In the genomic region with DNA sequence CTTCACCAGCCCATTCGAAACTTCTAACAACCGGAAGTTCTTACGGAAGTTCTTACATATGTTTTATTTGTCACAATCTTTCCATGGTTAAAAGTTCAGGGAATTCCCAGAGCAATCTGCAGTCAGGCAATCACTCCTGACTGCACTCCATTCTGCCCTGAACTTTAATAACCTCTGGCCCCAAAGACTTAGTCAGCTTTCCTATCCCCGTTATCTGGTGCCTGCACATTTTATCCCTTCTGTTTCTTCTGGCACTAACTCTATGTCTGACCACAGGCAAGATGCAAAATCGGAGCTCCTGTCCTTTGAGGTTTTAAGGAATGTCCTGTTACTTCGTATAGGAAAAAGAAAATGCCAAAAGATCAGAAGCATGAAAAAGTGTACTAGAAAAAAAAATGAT, we compare ENCODE assay signal across 19 mouse cellular contexts. TPM values are rescaled to one million over a fixed set of nuclear protein-coding genes. Genes with fewer than 3 reads are reported as not detected.
A peak's percentile ranks its signal among the peaks of the same experiment; 100 is the strongest.
DNase-seq lines count a peak whose midpoint lies in the region; ATAC-seq lines count a peak whose summit lies in the region.
"Had no signal": no experiment of that assay in that cellular context is flagged by ENCODE, and none has a peak within 500 bp of the region (broad histone marks: within the 10 kb centered on the region; RNA-seq: fewer than 3 reads in every experiment).

No protein-coding gene starts in this region.

- H3K9me3 ChIP-seq in heart, embryonic 12.5 days (replicated peaks) = no peaks in the 10 kb centered on the region
- H3K9me3 ChIP-seq in heart, embryonic 10.5 days = no peaks in the 10 kb centered on the region
- H3K9me3 ChIP-seq: hindbrain, embryonic 12.5 days; limb, embryonic 12.5 days; midbrain, embryonic 13.5 days had no signal

- H3K27ac ChIP-seq in heart, embryonic 12.5 days (ENCODE audit: poor library complexity, severe bottlenecking) = peak overlapping the region; percentile 38; the same call in 1 of the 2 replicates
- H3K27ac ChIP-seq in heart, embryonic 10.5 days = no peak overlapping the region
- H3K27ac ChIP-seq: hindbrain, embryonic 12.5 days; limb, embryonic 12.5 days; midbrain, embryonic 13.5 days had no signal

- no peaks in the 10 kb centered on the region for H3K27me3 ChIP-seq in heart, embryonic 12.5 days (replicated peaks)
- no peaks in the 10 kb centered on the region for H3K27me3 ChIP-seq in heart, embryonic 10.5 days (ENCODE audit: insufficient read depth, poor library complexity, severe bottlenecking)
- H3K27me3 ChIP-seq: hindbrain, embryonic 12.5 days; limb, embryonic 12.5 days; midbrain, embryonic 13.5 days; Patski had no signal

- no peak for DNase-seq in heart, embryonic 10.5 days (ENCODE audit: low spot score)
- DNase-seq in Muller cell, postnatal 12 days (ENCODE audit: inconsistent ontology term) = peak; percentile 49
- no peak for DNase-seq in layer of hippocampus, adult 18-20 months (ENCODE audit: low spot score in 2 of 2)
- no peak for DNase-seq in thymus, postnatal 36 days
- DNase-seq in cerebellum, postnatal 36 days = no peak
- DNase-seq: adrenal gland, postnatal 36 days; cerebellum, adult 2 months; gastrocnemius, postnatal 10 days; lung, adult 18-20 months; lung, postnatal 36 days; thymus, postnatal 4 days had no signal

- H3K4me1 ChIP-seq in heart, embryonic 12.5 days (replicated peaks) = peaks cover 27% of the 10 kb centered on the region
- H3K4me1 ChIP-seq in heart, embryonic 10.5 days = peaks cover 13% of the 10 kb centered on the region; the same call in 1 of the 2 replicates

- H3K4me3 ChIP-seq in heart, embryonic 12.5 days = no peak overlapping the region
- H3K4me3 ChIP-seq in heart, embryonic 10.5 days = no peak overlapping the region
- H3K4me3 ChIP-seq: hindbrain, embryonic 12.5 days; limb, embryonic 12.5 days; midbrain, embryonic 13.5 days had no signal

- H3K4me2 ChIP-seq in heart, embryonic 12.5 days = no peak overlapping the region
- H3K4me2 ChIP-seq: hindbrain, embryonic 12.5 days; limb, embryonic 12.5 days; midbrain, embryonic 13.5 days had no signal

- peak; percentile 60; the same call in 1 of the 2 replicates for ATAC-seq in heart, embryonic 12.5 days (ENCODE audit: insufficient number of reproducible peaks, low FRiP score)
- 0 out of 2 replicates have a peak, but pooled peaks have one; percentile 4 for ATAC-seq in granulocyte monocyte progenitor cell, adult 5-6 weeks (replicated peaks; ENCODE audit: poor library complexity, severe bottlenecking)
- peak; percentile 58 for ATAC-seq in megakaryocyte progenitor cell, adult 5-6 weeks (replicated peaks; ENCODE audit: poor library complexity)
- ATAC-seq: activated CD4-positive, CD25-positive, alpha-beta regulatory T cell, adult 4 months; midbrain, embryonic 13.5 days; Patski had no signal

- H3K9ac ChIP-seq in heart, embryonic 12.5 days = no peak overlapping the region
- H3K9ac ChIP-seq: hindbrain, embryonic 12.5 days; limb, embryonic 12.5 days; midbrain, embryonic 13.5 days had no signal

- 39% methylated on average over 6 of the region's 6 CpGs for WGBS in heart, embryonic 12.5 days
- WGBS in heart, embryonic 10.5 days = 47% methylated on average over 6 of the region's 6 CpGs

- no peaks in the 10 kb centered on the region for H3K36me3 ChIP-seq in heart, embryonic 12.5 days
- no peaks in the 10 kb centered on the region for H3K36me3 ChIP-seq in heart, embryonic 10.5 days
- H3K36me3 ChIP-seq: hindbrain, embryonic 12.5 days; limb, embryonic 12.5 days; midbrain, embryonic 13.5 days had no signal

RNA-seq across cellular contexts. Expression of a gene that starts 4.7 kb away (rescaled TPM):
- 15.4 and 15.6 TPM in 2 replicates for polyA plus RNA-seq in heart, embryonic 12.5 days (2016; fragmentation: Nextera tagmentation; extraction: Ambion mirVana)
- polyA plus RNA-seq in heart, embryonic 10.5 days (2016; fragmentation: Nextera tagmentation; extraction: Ambion mirVana) = 11.7 and 13.4 TPM in 2 replicates
- 158 and 198 TPM in 2 replicates for total RNA-seq in granulocyte monocyte progenitor cell, adult 5-6 weeks (2014; fragmentation: Nextera tagmentation)
- total RNA-seq in granulocyte monocyte progenitor cell, adult 5-6 weeks (2017) = 114 and 119 TPM in 2 replicates
- total RNA-seq in megakaryocyte progenitor cell, adult 5-6 weeks (2015) = 148 and 167 TPM in 2 replicates
- 89.5 and 104 TPM in 2 replicates for total RNA-seq in megakaryocyte progenitor cell, adult 5-6 weeks (2017)
- total RNA-seq in layer of hippocampus, adult 18-20 months (2021) = 10 to 100 TPM; 27.7 to 35.3 TPM

Comparison
In these comparisons a context has a peak if more than half of its experiments do, and no peak if none do; other contexts are left out.
1. ATAC-seq: peak in every context shown above with its lines; median percentile 60 in heart, embryonic 12.5 days; 58 in megakaryocyte progenitor cell, adult 5-6 weeks; 4 in granulocyte monocyte progenitor cell, adult 5-6 weeks.